Mouse (Mus musculus): Measurements from ENCODE around the gene Gm21953. TPM values are rescaled to one million over a fixed set of nuclear protein-coding genes. Genes with fewer than 3 reads are reported as not detected.

Gm21953 gene
- total RNA-seq (2023) = not detected in 4 replicates

GRCm38 (mm10) chr4:42293967-42294366, at the start of gene Gm21953:
Gene Gm21953, plus strand, starts transcription at chr4:42294267.

GRCm38 (mm10) chr4:42255467-42255866, 38.6 kb upstream of the Gm21953 start, which contains the start of gene Ccl21b:
Gene Ccl21b, plus strand, starts transcription at chr4:42255767.

GRCm38 (mm10) chr4:42318034-42318433, 24.0 kb downstream of the Gm21953 start, which contains the start of gene Fam205a3:
Gene Fam205a3, plus strand, starts transcription at chr4:42318334.

Other genes with a start within 250 kb of the Gm21953 start
- not detected in 4 replicates for gene Gm3893, start 203.1 kb upstream of the Gm21953 start, total RNA-seq (2023)
- gene Gm13304, start 179.4 kb upstream of the Gm21953 start, total RNA-seq (2023) = not detected in 4 replicates
- not detected in 4 replicates for gene Gm13306, start 140.8 kb upstream of the Gm21953 start, total RNA-seq (2023)
- gene Gm13305, start 125.7 kb upstream of the Gm21953 start, total RNA-seq (2023) = not detected in 4 replicates
- gene Gm10600, start 53.6 kb upstream of the Gm21953 start, total RNA-seq (2023) = not detected in 4 replicates
- gene Ccl21b, start 38.5 kb upstream of the Gm21953 start, total RNA-seq (2023) = not detected in 4 replicates
- not detected in 4 replicates for gene Fam205a3, start 24.1 kb downstream of the Gm21953 start, total RNA-seq (2023)
- gene Gm21586, start 145.1 kb downstream of the Gm21953 start, total RNA-seq (2023) = not detected in 4 replicates
- not detected in 4 replicates for gene Gm2163, start 172.5 kb downstream of the Gm21953 start, total RNA-seq (2023)
- gene Fam205a2, start 233.9 kb downstream of the Gm21953 start, total RNA-seq (2023) = not detected in 4 replicates